Mouse (Mus musculus) bone marrow, adult 2 months (tissue): ENCODE results near the gene Dvl2. TPM values are rescaled to one million over a fixed set of nuclear protein-coding genes. Genes with fewer than 3 reads are reported as not detected.

Source experiments
- H3K27ac ChIP-seq: fragments of 200-500 bp; 2 replicates; pipeline ENCODE4 v1.5.1; 2012; ENCODE audit warnings: low read depth, mild to moderate bottlenecking, control low read depth, inconsistent platforms, low read length; ENCODE audit not compliant: control insufficient read depth, poor library complexity, insufficient read depth
- H3K4me1 ChIP-seq: fragments of 200-500 bp; 2 replicates; pipeline ENCODE4 v1.6.1; 2011; ENCODE audit warnings: low read length; ENCODE audit not compliant: control insufficient read depth, insufficient read depth
- H3K4me3 ChIP-seq: fragments of 200-500 bp; replicated peaks from 2 replicates; pipeline ENCODE3; 2011; ENCODE audit warnings: mild to moderate bottlenecking, low read depth, low read length, control low read depth; ENCODE audit not compliant: control insufficient read depth
- CTCF ChIP-seq: fragments of 200-500 bp; IDR thresholded peaks from 2 replicates; pipeline ENCODE4 v1.5.1; 2011; ENCODE audit warnings: low read length, control low read depth; ENCODE audit not compliant: control insufficient read depth, insufficient read depth
- POLR2A ChIP-seq: fragments of 200-500 bp; IDR thresholded peaks from 2 replicates; pipeline ENCODE4 v1.6.1; 2011; ENCODE audit warnings: low read depth, mild to moderate bottlenecking, control low read depth, low read length, borderline replicate concordance; ENCODE audit not compliant: control insufficient read depth
- WGBS: fragments of 180-500 bp; shearing (Covaris S2); methylation state at CpG from one replicate; pipeline ENCODE4 v1.1.7; 2018; 5-methylcytosine and 5-hydroxymethylcytosine counted together
- polyA plus RNA-seq: library from polyadenylated mRNA; stranded (reverse); fragments of >200 nt; gene quantifications from 2 replicates; pipeline ENCODE4 v1.2.4, GENCODE M21; 2011; ENCODE audit warnings: low replicate concordance; ENCODE audit not compliant: missing spikeins, insufficient read depth, insufficient read length

Dvl2 gene
- polyA plus RNA-seq, 1 experiment = 12.8 TPM

DNA sequence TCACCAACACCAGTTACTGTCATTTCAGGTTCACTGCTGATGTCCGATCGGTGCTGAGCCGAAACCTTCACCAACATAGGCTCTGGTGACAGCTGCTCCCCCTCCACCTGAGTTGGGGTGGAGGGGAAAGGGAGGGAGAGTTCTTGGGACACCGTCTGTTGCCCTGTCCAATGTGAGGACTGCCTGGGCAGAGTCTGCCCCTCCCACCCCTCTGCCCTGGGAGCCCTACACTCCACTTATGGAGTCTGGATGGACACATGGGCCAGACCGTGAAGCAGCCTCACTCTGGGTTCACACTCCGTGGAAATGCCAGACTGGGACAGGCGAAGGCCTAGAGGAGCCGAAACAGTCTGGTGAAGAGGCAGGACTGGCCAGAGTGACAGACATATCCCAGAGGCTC is 10.4 kb upstream of the Dvl2 start:
- peaks cover 2% of the 10 kb centered on the region; the same call in 1 of the 2 replicates for H3K4me1 ChIP-seq
- no peak overlapping the region for H3K4me3 ChIP-seq
- 95% methylated on average over 8 of the region's 8 CpGs for WGBS
- no peak overlapping the region for H3K27ac ChIP-seq
- no peak for TF ChIP-seq POLR2A
- TF ChIP-seq CTCF = no peak

DNA sequence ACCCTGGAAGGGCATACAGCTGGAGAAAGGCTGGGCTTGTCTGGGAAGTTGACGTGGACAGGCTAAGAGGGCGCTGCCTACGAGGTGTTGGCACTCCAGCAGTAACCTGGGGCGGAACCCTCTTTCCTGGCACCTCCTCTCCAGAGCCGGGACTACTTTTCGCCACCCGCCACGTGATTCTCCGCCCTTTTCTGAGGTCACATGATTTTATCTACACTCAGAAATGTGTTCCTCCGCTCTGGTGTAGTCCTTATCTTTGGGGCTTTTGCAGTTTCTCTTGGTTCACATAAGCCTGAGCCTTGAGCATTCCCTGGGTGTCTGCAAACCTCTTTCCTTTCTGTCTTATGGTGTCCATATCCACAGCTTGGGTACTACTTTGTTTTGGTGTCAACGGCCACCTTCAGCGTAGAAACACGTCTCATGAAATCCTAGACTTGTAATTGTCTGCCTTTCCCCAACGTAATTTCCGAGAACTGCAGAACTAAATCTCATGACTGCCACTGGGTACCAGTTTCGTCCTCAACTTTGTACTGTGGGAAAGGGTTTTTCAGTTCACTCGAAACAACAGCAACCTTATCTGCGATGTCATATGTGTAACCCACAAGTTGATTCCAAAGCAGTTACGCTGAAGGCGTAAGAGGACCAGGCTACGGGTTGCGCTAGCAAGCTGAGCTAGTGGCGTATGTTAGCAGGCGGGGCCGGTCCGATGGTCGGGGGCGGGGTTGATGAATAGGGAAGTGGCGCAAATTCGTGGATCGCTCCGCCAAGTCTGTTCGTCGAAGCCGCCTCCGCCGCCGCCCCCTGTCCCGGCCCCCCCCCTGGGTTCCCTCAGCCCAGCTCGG is 9.3 kb upstream of the Dvl2 start, which contains the start of gene Gabarap:
TSS of gene Gabarap (plus strand) at position 294 of the 842 bp plus-strand sequence.
- Histone ChIP-seq H3K4me3 (peak within 1 kb of the TSS; percentile 99), H3K27ac (peak within 1 kb of the TSS; percentile 88), H3K4me1 (peaks cover 2% of the 10 kb centered on the region; the same call in 1 of the 2 replicates)
- TF ChIP-seq CTCF (no peak), POLR2A (peak; percentile 73)
- WGBS = under 1% methylated on average over 40 of the region's 40 CpGs

DNA sequence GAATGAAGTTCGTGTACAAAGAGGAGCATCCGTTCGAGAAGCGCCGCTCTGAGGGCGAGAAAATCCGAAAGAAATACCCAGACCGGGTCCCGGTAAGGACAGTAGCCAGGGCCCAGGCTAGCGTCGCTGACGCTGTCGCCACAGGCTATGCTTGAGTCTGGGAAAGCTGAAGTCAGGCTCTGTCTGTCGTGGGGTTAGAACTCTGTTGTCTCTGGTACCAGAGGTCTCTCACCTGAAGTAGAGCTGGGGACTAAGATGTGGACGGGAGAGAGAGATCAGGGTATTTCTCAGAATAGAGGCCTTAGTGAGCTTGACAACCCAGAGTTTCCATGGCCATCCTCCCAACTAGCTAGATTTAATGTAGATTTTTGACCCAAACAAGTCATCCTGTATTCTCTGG is 8.7 kb upstream of the Dvl2 start:
- H3K27ac ChIP-seq = peak overlapping the region; percentile 88
- peak overlapping the region; percentile 99 for H3K4me3 ChIP-seq
- under 1% methylated on average over 15 of the region's 15 CpGs for WGBS
- H3K4me1 ChIP-seq = peaks cover 2% of the 10 kb centered on the region; the same call in 1 of the 2 replicates
- TF ChIP-seq POLR2A (peak; percentile 5; the same call in 1 of the 2 replicates), CTCF (no peak)

GRCm38 (mm10) chr11:69992396-69992795 is 8.0 kb upstream of the Dvl2 start:
- H3K27ac ChIP-seq = no peak overlapping the region

DNA sequence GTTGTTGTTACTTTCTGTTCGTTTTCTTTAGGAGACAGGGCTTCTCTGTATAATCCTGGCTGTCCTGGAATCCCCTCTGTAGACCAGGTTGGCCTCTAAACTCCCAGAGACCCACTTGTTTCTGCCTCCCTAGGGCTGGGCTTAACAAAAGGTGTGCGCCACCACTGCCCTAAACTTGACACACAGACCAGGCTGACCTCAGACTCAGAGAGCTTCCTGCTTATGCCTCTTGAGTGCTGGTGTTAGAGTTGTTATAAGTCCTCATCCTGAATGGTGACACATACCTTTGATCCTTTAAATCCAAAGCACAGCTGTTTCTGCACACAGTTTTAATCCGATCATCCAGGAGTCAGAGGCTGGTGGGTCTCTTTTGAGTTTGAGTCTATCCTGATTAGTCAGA is 7.5 kb upstream of the Dvl2 start:
- Histone ChIP-seq H3K4me1 (peaks cover 2% of the 10 kb centered on the region; the same call in 1 of the 2 replicates), H3K4me3 (no peak overlapping the region), H3K27ac (no peak overlapping the region)
- no peak for TF ChIP-seq CTCF
- TF ChIP-seq POLR2A = no peak
- WGBS = 88% methylated on average over 3 of the region's 3 CpGs

More at GRCm38 (mm10) chr11:69992396-69992795, 8.0 kb upstream of the Dvl2 start:
- Histone ChIP-seq H3K4me3 (peak overlapping the region; percentile 53), H3K4me1 (peaks cover 2% of the 10 kb centered on the region; the same call in 1 of the 2 replicates)
- WGBS = 74% methylated on average over 10 of the region's 10 CpGs
- TF ChIP-seq CTCF = no peak
- no peak for TF ChIP-seq POLR2A

DNA sequence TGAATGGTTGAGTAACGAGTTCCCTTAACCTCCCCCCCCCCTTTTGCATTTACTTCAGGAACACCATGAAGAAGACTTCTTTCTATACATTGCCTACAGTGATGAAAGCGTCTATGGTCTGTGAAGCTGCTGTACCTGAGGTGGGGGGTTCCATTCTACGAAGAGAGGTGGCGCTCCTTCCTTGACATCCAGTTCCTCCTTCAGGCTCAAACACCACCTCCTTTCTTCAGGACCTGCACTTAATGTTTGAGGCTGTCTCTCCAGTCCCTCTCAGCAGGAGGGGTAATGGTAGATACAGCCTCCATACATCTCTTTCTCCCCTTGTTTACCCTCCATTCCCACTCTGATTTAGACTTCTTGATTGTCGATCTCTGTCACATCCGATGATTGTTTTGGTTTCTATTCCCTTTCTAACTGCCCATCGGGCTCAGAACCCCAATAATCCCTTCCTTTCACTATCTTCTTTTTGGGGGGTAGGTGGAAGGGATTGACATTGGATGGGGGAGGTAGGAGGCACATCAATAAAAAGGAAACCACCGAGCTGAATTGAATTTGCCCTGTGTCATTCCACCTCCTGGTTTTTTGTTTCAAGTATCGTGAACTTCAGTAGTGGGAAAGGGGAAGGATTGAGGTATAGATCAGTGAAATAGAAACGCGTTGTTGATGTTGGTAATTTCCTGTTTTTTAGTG is 5.8 kb upstream of the Dvl2 start:
- H3K4me3 ChIP-seq = no peak overlapping the region
- H3K27ac ChIP-seq = no peak overlapping the region
- no peak for TF ChIP-seq POLR2A
- TF ChIP-seq CTCF = no peak

DNA sequence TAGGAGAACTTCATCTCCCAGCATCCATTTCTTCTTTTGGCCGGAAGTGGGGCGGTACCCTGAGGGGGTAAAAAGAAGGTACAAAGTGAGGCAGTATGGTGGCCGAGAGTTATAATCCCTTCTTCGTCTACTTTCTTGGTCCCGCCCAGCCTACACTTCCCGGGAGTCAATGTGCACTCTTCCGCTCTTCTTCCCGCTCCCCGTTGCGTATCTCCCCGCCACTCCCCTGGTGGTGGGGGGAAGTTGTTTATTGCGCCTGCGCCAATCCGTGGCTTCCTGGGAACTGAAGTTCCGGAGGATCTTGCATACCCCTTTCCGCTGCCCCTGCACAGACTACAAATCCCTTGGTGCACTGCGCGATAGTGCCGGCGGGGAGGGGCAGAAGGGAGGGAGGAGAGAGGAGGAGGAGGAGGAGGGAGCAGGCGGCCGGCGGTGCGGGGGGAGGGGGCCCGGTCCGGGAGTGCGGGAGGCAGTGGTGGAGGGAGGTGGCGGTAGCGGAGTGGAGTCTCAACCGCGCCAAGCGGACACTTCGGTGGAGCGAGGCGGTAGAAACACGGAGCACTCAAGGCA is 4.9 kb upstream of the Dvl2 start, which contains the start of gene Phf23:
TSS of gene Phf23 (plus strand) at position 387 of the 570 bp plus-strand sequence.
- H3K4me1 ChIP-seq = peaks cover 2% of the 10 kb centered on the region; the same call in 1 of the 2 replicates
- WGBS = 2% methylated on average over 35 of the region's 36 CpGs
- peak; percentile 43; the same call in 1 of the 2 replicates for TF ChIP-seq POLR2A
- TF ChIP-seq CTCF = peak; percentile 30; the same call in 1 of the 2 replicates
- peak within 1 kb of the TSS; percentile 98 for H3K27ac ChIP-seq
- H3K4me3 ChIP-seq = peak within 1 kb of the TSS; percentile 89

More for the DNA sequence above, 5.8 kb upstream of the Dvl2 start:
- WGBS = 80% methylated on average over 11 of the region's 11 CpGs
- peaks cover 2% of the 10 kb centered on the region; the same call in 1 of the 2 replicates for H3K4me1 ChIP-seq
